Mouse (Mus musculus) neural tube, embryonic 13.5 days (tissue): ENCODE measurements around the gene Ksr2. TPM values are rescaled to one million over a fixed set of nuclear protein-coding genes. Genes with fewer than 3 reads are reported as not detected.
"Not testable (repeated sequence)": the region's sequence is repeated elsewhere in the genome, so short reads cannot be mapped to it uniquely, and the experiment has no call there.

ENCODE experiments used
- ATAC-seq: fragments of 200-750 bp; cut with Nextera tagmentation; 2 replicates; pipeline ENCODE4 v1.8.0; 2017; ENCODE audit warnings: low read depth, mild to moderate bottlenecking, moderate TSS enrichment, moderate library complexity
- H3K27ac ChIP-seq: fragments of 300-500 bp; sonication (generic); replicated peaks from 2 replicates; pipeline ENCODE4 v1.5.1; 2015; ENCODE audit warnings: moderate library complexity, mild to moderate bottlenecking, inconsistent platforms
- H3K27me3 ChIP-seq: fragments of 300-500 bp; sonication (generic); 2 replicates; pipeline ENCODE4 v1.6.1; 2015; ENCODE audit warnings: mild to moderate bottlenecking, inconsistent platforms
- H3K36me3 ChIP-seq: fragments of 300-500 bp; sonication (generic); 2 replicates; pipeline ENCODE4 v1.6.1; 2015; ENCODE audit warnings: mild to moderate bottlenecking, inconsistent platforms
- H3K4me1 ChIP-seq: fragments of 300-500 bp; sonication (generic); replicated peaks from 2 replicates; pipeline ENCODE4 v1.6.1; 2015; ENCODE audit warnings: inconsistent platforms
- H3K4me2 ChIP-seq: fragments of 300-500 bp; sonication (generic); 2 replicates; pipeline ENCODE4 v1.6.1; 2015; ENCODE audit warnings: inconsistent platforms, mild to moderate bottlenecking, moderate library complexity
- H3K4me3 ChIP-seq: fragments of 300-500 bp; sonication (generic); 2 replicates; pipeline ENCODE4 v1.5.1; 2015; ENCODE audit warnings: mild to moderate bottlenecking, inconsistent platforms
- H3K9ac ChIP-seq: fragments of 300-500 bp; sonication (generic); 2 replicates; pipeline ENCODE4 v1.6.1; 2015; ENCODE audit warnings: moderate library complexity, mild to moderate bottlenecking, inconsistent platforms
- H3K9me3 ChIP-seq: fragments of 300-500 bp; sonication (generic); 2 replicates; pipeline ENCODE4 v1.6.1; 2016; ENCODE audit warnings: inconsistent platforms
- WGBS: fragments of 180-500 bp; shearing (Covaris S2); methylation state at CpG from one replicate; pipeline ENCODE4 v1.1.7; 2015; 5-methylcytosine and 5-hydroxymethylcytosine counted together
- polyA plus RNA-seq: library from polyadenylated mRNA; unstranded; fragments of >200 nt; fragmentation: Nextera tagmentation; extraction: Ambion mirVana; gene quantifications from 2 replicates; pipeline ENCODE4 v1.2.1, GENCODE M21; 2015

Gene Ksr2
- polyA plus RNA-seq, 1 experiment from 2014 or later, result 6.4 TPM

- H3K27me3 ChIP-seq, result 0 out of 2 replicates have a peak, but pooled peaks cover 4% of the 10 kb centered on the region
- no peak overlapping the region for H3K9ac ChIP-seq
- H3K4me3 ChIP-seq, result no peak overlapping the region
- 48% methylated on average over 6 of the region's 6 CpGs for WGBS
- no peak overlapping the region for H3K4me2 ChIP-seq
- H3K9me3 ChIP-seq, result no peaks in the 10 kb centered on the region
- no peaks in the 10 kb centered on the region for H3K36me3 ChIP-seq
- peaks cover 7% of the 10 kb centered on the region; the same call in 1 of the 2 replicates for H3K4me1 ChIP-seq
- no peak for ATAC-seq
- no peak overlapping the region for H3K27ac ChIP-seq
These were observed 175.5 kb downstream of the Ksr2 start for GRCm38 (mm10) chr5:117589266-117589665.

- Histone ChIP-seq H3K4me2 (no peak overlapping the region), H3K4me3 (no peak overlapping the region), H3K4me1 (peaks cover 7% of the 10 kb centered on the region; the same call in 1 of the 2 replicates), H3K27me3 (0 out of 2 replicates have a peak, but pooled peaks cover 5% of the 10 kb centered on the region), H3K36me3 (no peaks in the 10 kb centered on the region), H3K9me3 (no peaks in the 10 kb centered on the region), H3K9ac (no peak overlapping the region), H3K27ac (0 out of 2 replicates have a peak overlapping the region, but pooled peaks have one; percentile 40)
- ATAC-seq, result peak; percentile 27; the same call in 1 of the 2 replicates
- 57% methylated on average over 19 of the region's 19 CpGs for WGBS
These were observed 179.5 kb downstream of the Ksr2 start for GRCm38 (mm10) chr5:117593273-117593672.

- H3K4me3 ChIP-seq, result no peak overlapping the region
- 81% methylated on average over 3 of the region's 3 CpGs for WGBS
- no peaks in the 10 kb centered on the region for H3K36me3 ChIP-seq
- peaks cover 7% of the 10 kb centered on the region; the same call in 1 of the 2 replicates for H3K4me1 ChIP-seq
- no peak for ATAC-seq
- H3K9me3 ChIP-seq, result no peaks in the 10 kb centered on the region
- no peak overlapping the region for H3K4me2 ChIP-seq
- no peak overlapping the region for H3K9ac ChIP-seq
- 0 out of 2 replicates have a peak, but pooled peaks cover 5% of the 10 kb centered on the region for H3K27me3 ChIP-seq
- no peak overlapping the region for H3K27ac ChIP-seq
These were observed 183.0 kb downstream of the Ksr2 start for GRCm38 (mm10) chr5:117596803-117597202.

GRCm38 (mm10) chr5:117602026-117602425, 188.2 kb downstream of the Ksr2 start:
- no peaks in the 10 kb centered on the region for H3K9me3 ChIP-seq
- H3K27me3 ChIP-seq, result no peaks in the 10 kb centered on the region
- H3K27ac ChIP-seq, result no peak overlapping the region
- no peak overlapping the region for H3K9ac ChIP-seq
- no peak overlapping the region for H3K4me3 ChIP-seq
- no peaks in the 10 kb centered on the region for H3K36me3 ChIP-seq
- WGBS, result 67% methylated on average over 9 of the region's 9 CpGs
- ATAC-seq, result no peak
- H3K4me2 ChIP-seq, result no peak overlapping the region
- H3K4me1 ChIP-seq, result no peaks in the 10 kb centered on the region

GRCm38 (mm10) chr5:117607761-117608309, 194.0 kb downstream of the Ksr2 start:
- H3K36me3 ChIP-seq, result no peaks in the 10 kb centered on the region
- H3K9me3 ChIP-seq, result no peaks in the 10 kb centered on the region
- no peak overlapping the region for H3K4me2 ChIP-seq
- no peak overlapping the region for H3K9ac ChIP-seq
- ATAC-seq, result no peak
- H3K4me1 ChIP-seq, result no peaks in the 10 kb centered on the region
- no peak overlapping the region for H3K27ac ChIP-seq
- 77% methylated on average over 15 of the region's 15 CpGs for WGBS
- H3K4me3 ChIP-seq, result no peak overlapping the region
- H3K27me3 ChIP-seq, result no peaks in the 10 kb centered on the region

GRCm38 (mm10) chr5:117614331-117615024, 200.7 kb downstream of the Ksr2 start:
- Histone ChIP-seq H3K9me3 (no peaks in the 10 kb centered on the region), H3K27ac (no peak overlapping the region), H3K27me3 (no peaks in the 10 kb centered on the region), H3K36me3 (no peaks in the 10 kb centered on the region), H3K4me3 (no peak overlapping the region), H3K4me1 (no peaks in the 10 kb centered on the region), H3K4me2 (no peak overlapping the region), H3K9ac (no peak overlapping the region)
- no peak for ATAC-seq
- 38% methylated on average over 5 of the region's 5 CpGs for WGBS

- no peak overlapping the region for H3K27ac ChIP-seq
- no peak overlapping the region for H3K4me2 ChIP-seq
- H3K9ac ChIP-seq, result no peak overlapping the region
- no peak for ATAC-seq
- no peaks in the 10 kb centered on the region for H3K36me3 ChIP-seq
- 0 out of 2 replicates have a peak, but pooled peaks cover 2% of the 10 kb centered on the region for H3K27me3 ChIP-seq
- H3K9me3 ChIP-seq, result no peaks in the 10 kb centered on the region
- 89% methylated on average over 4 of the region's 4 CpGs for WGBS
- H3K4me3 ChIP-seq, result no peak overlapping the region
- peaks cover 10% of the 10 kb centered on the region for H3K4me1 ChIP-seq
These were observed 206.5 kb downstream of the Ksr2 start for GRCm38 (mm10) chr5:117620292-117620691.

GRCm38 (mm10) chr5:117622221-117622620, 208.4 kb downstream of the Ksr2 start:
- no peaks in the 10 kb centered on the region for H3K9me3 ChIP-seq
- no peak overlapping the region for H3K27ac ChIP-seq
- H3K36me3 ChIP-seq, result no peaks in the 10 kb centered on the region
- H3K9ac ChIP-seq, result no peak overlapping the region
- WGBS, result 13% methylated on average over 12 of the region's 12 CpGs
- H3K4me3 ChIP-seq, result no peak overlapping the region
- no peak overlapping the region for H3K4me2 ChIP-seq
- ATAC-seq, result peak; percentile 60; the same call in 1 of the 2 replicates
- H3K4me1 ChIP-seq, result peaks cover 16% of the 10 kb centered on the region
- 0 out of 2 replicates have a peak, but pooled peaks cover 2% of the 10 kb centered on the region for H3K27me3 ChIP-seq

GRCm38 (mm10) chr5:117623206-117623605, 209.4 kb downstream of the Ksr2 start:
- not testable (repeated sequence) for H3K4me3 ChIP-seq, H3K36me3 ChIP-seq, H3K27ac ChIP-seq, ATAC-seq, H3K27me3 ChIP-seq, H3K9me3 ChIP-seq, H3K4me2 ChIP-seq, H3K9ac ChIP-seq
- peaks cover 17% of the 10 kb centered on the region for H3K4me1 ChIP-seq
- WGBS, result 94% methylated on average over 4 of the region's 4 CpGs

GRCm38 (mm10) chr5:117626907-117627306, 213.1 kb downstream of the Ksr2 start:
- Histone ChIP-seq H3K36me3 (no peaks in the 10 kb centered on the region), H3K9me3 (no peaks in the 10 kb centered on the region), H3K27me3 (0 out of 2 replicates have a peak, but pooled peaks cover 2% of the 10 kb centered on the region), H3K9ac (no peak overlapping the region), H3K27ac (no peak overlapping the region), H3K4me2 (no peak overlapping the region), H3K4me1 (peaks cover 17% of the 10 kb centered on the region), H3K4me3 (no peak overlapping the region)
- 2% methylated on average over 4 of the region's 4 CpGs for WGBS
- peak; percentile 32; the same call in 1 of the 2 replicates for ATAC-seq

GRCm38 (mm10) chr5:117628351-117628750, 214.6 kb downstream of the Ksr2 start:
- H3K4me3 ChIP-seq, result no peak overlapping the region
- H3K27me3 ChIP-seq, result 0 out of 2 replicates have a peak, but pooled peaks cover 2% of the 10 kb centered on the region
- H3K27ac ChIP-seq, result no peak overlapping the region
- no peaks in the 10 kb centered on the region for H3K36me3 ChIP-seq
- H3K9me3 ChIP-seq, result no peaks in the 10 kb centered on the region
- peaks cover 8% of the 10 kb centered on the region for H3K4me1 ChIP-seq
- 63% methylated on average over 7 of the region's 7 CpGs for whole genome bisulfite sequencing
- no peak overlapping the region for H3K9ac ChIP-seq
- ATAC-seq, result no peak
- no peak overlapping the region for H3K4me2 ChIP-seq

- 91% methylated on average over 14 of the region's 14 CpGs for WGBS
These were observed 215.8 kb downstream of the Ksr2 start for GRCm38 (mm10) chr5:117629570-117629969.

More at GRCm38 (mm10) chr5:117629570-117629969, 215.8 kb downstream of the Ksr2 start:
- no peaks in the 10 kb centered on the region for H3K36me3 ChIP-seq
- H3K9ac ChIP-seq, result no peak overlapping the region
- no peak for ATAC-seq
- H3K4me3 ChIP-seq, result no peak overlapping the region
- H3K9me3 ChIP-seq, result no peaks in the 10 kb centered on the region
- H3K4me1 ChIP-seq, result peaks cover 8% of the 10 kb centered on the region
- no peak overlapping the region for H3K4me2 ChIP-seq
- H3K27ac ChIP-seq, result no peak overlapping the region
- H3K27me3 ChIP-seq, result no peaks in the 10 kb centered on the region
